Mouse (Mus musculus) C2C12 (cell line): ENCODE results near the gene Cox8a. TPM values are rescaled to one million over a fixed set of nuclear protein-coding genes. Genes with fewer than 3 reads are reported as not detected.

Experiments
- H3K27me3 ChIP-seq: one replicate; pipeline ENCODE4 v1.6.1; 2011; ENCODE audit not compliant: control insufficient read depth, insufficient read depth, insufficient read length
- H3K36me3 ChIP-seq: one replicate; pipeline ENCODE4 v1.6.1; 2011; ENCODE audit not compliant: control insufficient read depth, insufficient read depth
- H3K4me3 ChIP-seq: one replicate; pipeline ENCODE4 v1.5.1; 2011; ENCODE audit warnings: mild to moderate bottlenecking, control low read depth; ENCODE audit not compliant: poor library complexity, insufficient read depth, severe bottlenecking
- H3K79me2 ChIP-seq: one replicate; pipeline ENCODE4 v1.6.1; 2011; ENCODE audit not compliant: control insufficient read depth, insufficient read depth
- H3K79me3 ChIP-seq: one replicate; pipeline ENCODE4 v1.6.1; 2011; ENCODE audit warnings: low read depth, control low read depth
- H3ac ChIP-seq: one replicate; pipeline ENCODE3; 2011; ENCODE audit warnings: low read depth; ENCODE audit not compliant: control insufficient read depth, insufficient read length
- CEBPB ChIP-seq: IDR thresholded peaks from one replicate; pipeline ENCODE4 v1.6.1; 2011; ENCODE audit warnings: low read depth, mild to moderate bottlenecking, control low read depth, moderate library complexity
- CTCF ChIP-seq: IDR thresholded peaks from one replicate; pipeline ENCODE4 v1.5.1; 2011; ENCODE audit not compliant: control insufficient read depth, insufficient read depth, insufficient read length
- FOSL1 ChIP-seq: IDR thresholded peaks from one replicate; pipeline ENCODE4 v1.8.0; 2011; ENCODE audit warnings: mild to moderate bottlenecking, low read length; ENCODE audit not compliant: poor library complexity, insufficient read depth, severe bottlenecking
- MAX ChIP-seq: IDR thresholded peaks from one replicate; pipeline ENCODE4 v1.6.1; 2011; ENCODE audit warnings: mild to moderate bottlenecking, control low read depth
- MYOD1 ChIP-seq: IDR thresholded peaks from one replicate; pipeline ENCODE4 v1.6.1; 2011; ENCODE audit warnings: low read depth; ENCODE audit not compliant: control insufficient read depth, insufficient read length
- MYOG ChIP-seq: IDR thresholded peaks from one replicate; pipeline ENCODE4 v1.6.1; 2011; ENCODE audit not compliant: control insufficient read depth, insufficient read length; ENCODE audit errors: extremely low read depth
- USF1 ChIP-seq: IDR thresholded peaks from one replicate; pipeline ENCODE4 v1.6.1; 2011; ENCODE audit warnings: low read depth, mild to moderate bottlenecking, control low read depth, moderate library complexity
- polyA plus RNA-seq: library from polyadenylated mRNA; unstranded; fragments of >200 nt; fragmentation: generic; extraction: Trizol; gene quantifications from one replicate; pipeline ENCODE4 v1.2.1, GENCODE M21; 2012; ENCODE audit warnings: missing spikeins

Cox8a gene
- polyA plus RNA-seq, 1 experiment = 960 TPM

DNA sequence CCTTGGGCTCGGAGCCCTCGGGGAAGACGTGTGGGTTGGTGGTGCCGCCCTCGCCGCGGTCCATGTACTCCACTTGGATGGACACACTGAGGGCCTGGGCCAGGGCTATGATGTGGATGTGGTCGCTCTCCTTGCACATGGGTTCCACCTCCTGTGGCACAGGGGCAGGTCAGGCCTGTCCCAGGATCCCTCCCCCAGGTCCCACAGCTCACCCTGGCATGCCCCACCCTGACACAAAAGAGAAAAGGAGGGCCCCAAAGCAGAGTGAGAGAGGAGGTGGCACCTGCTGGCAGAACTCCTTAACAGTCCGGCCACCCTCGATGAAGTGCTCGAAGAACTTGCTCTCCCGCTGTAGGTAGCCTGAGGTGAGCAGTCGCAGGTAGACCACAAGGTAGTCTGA is 18.3 kb downstream of the Cox8a start:
- Histone ChIP-seq H3K4me3 (no peak overlapping the region), H3K79me3 (peaks cover 17% of the 10 kb centered on the region), H3ac (no peak overlapping the region), H3K36me3 (peaks cover 68% of the 10 kb centered on the region), H3K79me2 (peaks cover 19% of the 10 kb centered on the region), H3K27me3 (no peaks in the 10 kb centered on the region)
- TF ChIP-seq USF1 = no peak
- TF ChIP-seq CEBPB = no peak
- no peak for TF ChIP-seq MYOG
- no peak for TF ChIP-seq CTCF
- TF ChIP-seq MYOD1 = no peak
- TF ChIP-seq FOSL1 = no peak
- no peak for TF ChIP-seq MAX

DNA sequence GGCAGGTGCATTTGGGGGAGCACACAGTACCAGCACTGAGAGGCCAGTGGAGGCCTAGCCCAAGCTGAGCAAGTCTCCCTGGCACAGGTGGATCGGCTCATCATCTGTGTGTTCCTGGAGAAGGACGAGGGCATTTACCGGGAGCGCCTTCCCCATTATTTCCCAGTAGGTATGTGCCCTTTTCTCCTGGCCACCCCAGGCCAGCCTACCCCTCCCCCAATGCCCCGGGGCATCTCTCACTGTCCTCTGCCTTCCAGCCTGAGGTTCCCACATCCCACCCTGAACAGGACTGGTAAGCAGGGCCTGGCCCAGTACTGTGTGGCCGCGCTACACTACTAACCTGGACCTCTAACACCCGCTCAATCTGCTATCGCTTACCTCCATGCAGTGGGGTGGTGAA is 20.0 kb downstream of the Cox8a start:
- Histone ChIP-seq H3K79me2 (peaks cover 3% of the 10 kb centered on the region), H3K4me3 (no peak overlapping the region), H3K79me3 (peaks cover under 1% of the 10 kb centered on the region), H3ac (no peak overlapping the region), H3K27me3 (no peaks in the 10 kb centered on the region), H3K36me3 (peaks cover 51% of the 10 kb centered on the region)
- no peak for TF ChIP-seq CEBPB
- TF ChIP-seq MAX = no peak
- no peak for TF ChIP-seq USF1
- TF ChIP-seq MYOG = no peak
- TF ChIP-seq MYOD1 = no peak

DNA sequence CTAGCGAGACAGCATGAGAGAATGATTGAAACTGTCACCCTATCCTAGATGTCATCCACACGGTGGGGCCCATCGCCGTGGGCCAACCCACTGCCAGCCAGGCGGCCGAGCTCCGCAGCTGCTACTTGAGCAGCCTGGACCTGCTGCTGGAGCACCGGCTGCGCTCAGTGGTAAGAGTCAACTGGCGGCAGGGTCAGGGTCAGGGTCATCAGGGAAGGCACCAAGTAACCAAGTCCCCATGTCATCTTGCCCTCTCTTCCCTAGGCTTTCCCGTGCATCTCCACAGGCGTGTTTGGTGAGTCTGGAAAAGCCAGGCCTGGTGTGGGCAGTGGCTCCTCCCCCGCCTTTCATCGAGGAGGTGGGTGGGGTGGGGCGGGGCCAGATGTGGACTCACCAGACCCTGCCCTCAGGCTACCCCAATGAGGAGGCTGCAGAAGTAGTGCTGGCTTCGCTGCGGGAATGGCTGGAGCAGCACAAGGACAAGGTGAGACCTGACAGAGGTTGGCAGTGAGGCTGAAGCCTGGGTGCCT is 20.6 kb downstream of the Cox8a start:
- Histone ChIP-seq H3K27me3 (no peaks in the 10 kb centered on the region), H3K79me3 (no peaks in the 10 kb centered on the region), H3K79me2 (no peaks in the 10 kb centered on the region), H3K36me3 (peaks cover 48% of the 10 kb centered on the region), H3ac (no peak overlapping the region), H3K4me3 (no peak overlapping the region)
- TF ChIP-seq MAX (no peak), MYOD1 (no peak), CEBPB (no peak), USF1 (no peak)

DNA sequence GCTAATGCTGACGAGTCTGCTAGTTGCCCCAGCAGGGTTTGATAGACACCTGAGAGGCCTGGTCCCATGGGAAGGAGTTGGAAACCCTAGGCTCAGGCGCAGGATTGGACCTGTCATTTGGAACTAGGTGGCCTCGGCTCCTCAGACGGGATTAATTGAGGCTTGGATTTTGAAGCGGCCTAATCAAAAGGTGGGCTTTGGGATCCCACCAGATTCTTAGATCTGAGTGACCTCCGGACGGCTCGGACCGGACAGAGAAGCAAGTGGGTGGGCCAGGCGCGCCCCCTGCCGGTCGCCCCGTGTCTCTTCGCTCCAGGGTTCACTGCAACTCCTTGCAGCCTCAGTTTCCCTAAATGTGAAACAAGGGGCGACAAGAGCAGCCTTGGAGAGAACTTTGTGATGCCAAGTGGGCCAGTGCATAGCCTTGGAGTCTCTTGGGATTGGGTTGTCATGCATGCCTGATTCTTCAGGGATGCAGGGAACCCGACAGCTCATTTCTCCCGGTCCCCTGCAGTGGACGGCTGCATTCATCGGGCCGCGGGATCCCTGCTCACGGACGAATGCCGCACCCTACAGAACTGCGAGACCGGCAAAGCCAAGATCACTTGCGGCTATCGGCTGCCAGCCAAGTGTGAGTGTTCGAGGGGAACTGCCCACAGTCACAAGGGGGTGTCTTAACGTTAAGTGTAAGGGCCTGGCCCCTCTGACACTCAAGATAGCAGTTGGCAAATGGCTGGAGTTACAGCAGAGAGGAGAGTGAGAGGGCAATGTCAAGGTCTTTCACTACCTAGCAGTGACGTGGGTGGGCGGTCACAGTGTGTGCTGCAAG is 21.3 kb downstream of the Cox8a start:
- no peak overlapping the region for H3K4me3 ChIP-seq
- no peaks in the 10 kb centered on the region for H3K27me3 ChIP-seq
- H3K79me2 ChIP-seq = no peaks in the 10 kb centered on the region
- TF ChIP-seq CTCF (peak; percentile 83), MYOG (no peak)
- H3K36me3 ChIP-seq = peaks cover 41% of the 10 kb centered on the region
- no peaks in the 10 kb centered on the region for H3K79me3 ChIP-seq
- no peak overlapping the region for H3ac ChIP-seq

DNA sequence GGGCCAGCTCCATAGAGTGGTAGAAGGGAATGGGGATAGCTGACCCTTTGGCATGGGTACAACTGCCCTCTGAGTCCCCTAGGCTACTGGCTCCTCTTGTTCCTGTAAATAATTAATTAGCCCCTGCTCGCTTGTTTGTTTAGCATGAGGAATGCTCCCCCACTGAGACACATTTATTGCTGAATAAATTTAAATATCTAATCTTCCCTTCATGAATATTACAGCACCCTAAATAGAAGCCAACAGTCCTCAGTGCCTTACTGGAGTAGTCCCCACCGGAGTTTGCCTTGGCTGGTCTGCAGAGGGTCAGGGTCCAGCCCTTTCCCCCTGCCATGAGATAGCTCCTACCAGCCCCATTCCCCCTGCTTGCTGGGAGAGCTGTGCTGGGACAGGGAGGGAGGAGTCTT is 24.9 kb downstream of the Cox8a start:
- no peaks in the 10 kb centered on the region for H3K27me3 ChIP-seq
- H3ac ChIP-seq = no peak overlapping the region
- H3K79me3 ChIP-seq = no peaks in the 10 kb centered on the region
- H3K4me3 ChIP-seq = no peak overlapping the region
- TF ChIP-seq CTCF (no peak), MAX (no peak), FOSL1 (no peak), CEBPB (no peak), USF1 (no peak), MYOD1 (no peak), MYOG (no peak)
- no peaks in the 10 kb centered on the region for H3K79me2 ChIP-seq
- peaks cover 11% of the 10 kb centered on the region for H3K36me3 ChIP-seq

DNA sequence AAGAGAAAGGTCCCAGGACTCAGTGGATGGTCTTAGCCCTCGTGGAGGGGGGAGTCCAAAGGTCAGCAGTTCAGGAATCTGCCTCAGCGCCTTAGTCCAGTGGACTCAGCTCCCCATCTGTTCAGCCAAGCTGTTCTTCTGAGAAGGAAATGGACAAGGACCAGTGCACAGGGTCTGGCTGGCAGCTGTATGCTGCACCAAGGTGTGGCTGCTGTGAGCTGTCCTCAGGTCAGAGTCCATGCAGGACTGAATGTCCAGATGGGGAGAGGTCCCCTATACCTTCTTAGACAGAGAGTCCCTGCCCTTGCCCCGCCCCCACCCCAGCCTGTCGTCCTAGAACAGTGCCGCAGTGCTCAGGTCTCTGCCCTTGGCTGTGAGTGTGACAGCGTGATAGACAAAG is 25.8 kb downstream of the Cox8a start:
- Histone ChIP-seq H3K4me3 (no peak overlapping the region), H3K36me3 (peaks cover 5% of the 10 kb centered on the region), H3ac (no peak overlapping the region), H3K27me3 (no peaks in the 10 kb centered on the region), H3K79me3 (no peaks in the 10 kb centered on the region), H3K79me2 (no peaks in the 10 kb centered on the region)
- TF ChIP-seq CTCF (no peak), CEBPB (no peak), FOSL1 (no peak), MYOD1 (no peak), MAX (no peak), MYOG (no peak), USF1 (no peak)
